Mouse (Mus musculus) MN1 (cell line): ENCODE measurements around the gene Ola1.
A peak's percentile ranks its signal among the peaks of the same experiment; 100 is the strongest.

Experiments used
- DNase-seq: peaks from one replicate; pipeline ENCODE4 v3.0.0-alpha.2; 2016; ENCODE audit warnings: low spot score

The Ola1 gene

GRCm38 (mm10) chr2:73218913-73219312 is at the start of gene Ola1:
Ola1 (minus strand) TSS chr2:73218924.
- no peak for DNase-seq

DNA sequence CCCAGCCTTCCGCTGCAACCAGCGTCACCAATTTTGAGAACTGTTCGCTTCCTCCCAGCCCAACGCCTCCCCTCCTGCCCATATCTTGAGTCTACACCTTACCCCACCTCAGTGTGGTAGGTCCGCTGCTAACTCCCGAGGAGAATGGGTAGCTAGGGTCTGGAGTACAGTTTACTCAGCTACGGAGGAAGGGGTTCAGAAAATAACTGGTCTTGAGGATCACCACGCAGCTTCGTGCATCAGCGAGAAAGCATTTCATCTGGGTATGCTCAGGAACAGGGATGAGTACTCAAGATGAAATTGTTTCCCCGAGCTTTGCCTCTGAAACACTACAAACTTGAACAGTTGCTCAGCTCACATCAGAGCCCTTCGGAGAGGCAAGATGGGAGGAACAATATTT is 49.6 kb upstream of the Ola1 start:
- DNase-seq = no peak

DNA sequence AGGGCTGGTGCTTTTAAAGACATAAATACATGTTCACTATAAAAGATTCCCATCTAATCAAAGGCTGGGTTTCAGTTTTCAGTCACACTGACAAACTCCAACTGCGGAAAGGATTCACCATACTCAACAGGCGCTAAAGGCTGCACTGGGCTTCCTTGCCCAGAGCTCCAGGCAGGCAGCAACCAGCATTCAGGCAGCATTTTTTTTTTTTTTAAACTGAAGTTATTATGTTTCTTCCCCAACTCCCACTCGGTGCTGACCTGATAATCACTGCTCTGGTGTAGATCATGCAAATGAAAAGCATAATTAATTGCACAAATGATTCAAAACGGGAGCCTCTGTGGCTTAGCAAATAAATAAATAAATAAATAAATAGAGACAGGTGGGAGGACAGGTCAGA is 49.1 kb upstream of the Ola1 start:
- no peak for DNase-seq

- peak; percentile 28 for DNase-seq
These were observed 48.5 kb upstream of the Ola1 start for GRCm38 (mm10) chr2:73267231-73267630.

DNA sequence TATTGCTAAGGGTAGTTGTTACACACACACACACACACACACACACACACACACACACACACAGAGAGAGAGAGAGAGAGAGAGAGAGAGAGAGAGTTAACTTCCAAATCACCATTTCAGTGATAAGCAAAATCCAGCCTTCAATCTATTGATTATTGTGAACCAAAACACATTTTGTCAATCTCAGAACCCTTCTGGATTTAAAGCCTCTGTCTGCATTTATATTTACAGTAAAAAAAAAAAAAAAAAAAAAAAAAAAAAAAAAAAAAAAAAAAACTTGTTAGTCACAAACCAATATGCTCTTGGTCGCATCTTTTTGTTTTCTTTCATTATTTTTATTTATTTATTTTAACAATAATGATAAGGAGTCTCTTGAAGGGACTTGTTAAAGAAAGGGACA is 47.9 kb upstream of the Ola1 start:
- DNase-seq = no peak

DNA sequence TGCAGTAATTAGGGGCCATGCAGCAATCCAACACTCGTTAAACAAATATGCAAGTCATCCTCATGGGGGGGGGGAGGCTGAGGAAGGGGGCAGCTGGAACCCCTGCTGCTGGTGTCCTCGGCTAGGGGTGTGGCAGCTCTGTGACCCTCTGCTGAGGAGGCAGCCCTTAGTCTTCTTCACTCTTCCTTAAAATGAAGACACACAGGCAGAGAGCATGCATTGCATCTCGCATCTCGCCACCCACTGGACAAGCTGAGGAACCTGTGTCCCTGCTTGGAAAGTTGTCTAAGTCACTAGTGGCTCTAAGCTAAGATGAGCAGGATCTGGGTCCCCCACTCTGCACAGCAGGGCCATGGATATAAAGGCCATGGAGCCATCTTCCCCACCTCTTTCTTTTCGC is 47.3 kb upstream of the Ola1 start:
- peak; percentile 49 for DNase-seq

DNA sequence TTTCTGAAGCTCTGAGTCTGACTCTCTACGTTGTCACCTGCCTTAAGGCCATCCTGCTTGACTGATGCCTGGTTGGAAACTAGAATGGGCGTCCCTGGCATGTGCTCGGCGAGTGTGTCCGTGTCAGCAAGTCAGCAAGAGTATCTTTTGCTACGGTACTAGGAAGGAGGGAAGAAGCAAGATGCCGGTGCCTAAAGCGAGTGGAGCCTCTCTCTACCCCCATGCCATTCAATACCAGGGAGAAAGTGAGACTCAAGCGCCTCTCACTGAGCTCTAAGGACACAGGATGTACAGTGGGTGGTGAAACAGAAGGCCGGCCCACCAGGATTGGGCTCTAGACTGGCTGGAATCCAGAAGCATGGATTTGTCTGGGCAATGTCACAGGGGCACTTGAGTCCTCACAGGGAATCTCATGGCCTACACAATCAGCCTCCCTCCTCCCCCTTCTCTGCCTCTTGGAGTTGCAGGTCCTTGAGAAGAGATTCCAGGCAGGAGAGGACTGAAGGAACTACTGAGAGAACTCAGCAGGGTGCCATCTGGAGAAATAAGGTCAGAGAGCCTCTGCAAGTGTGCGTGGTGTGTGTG is 46.0 kb upstream of the Ola1 start:
- peak; percentile 81 for DNase-seq

DNA sequence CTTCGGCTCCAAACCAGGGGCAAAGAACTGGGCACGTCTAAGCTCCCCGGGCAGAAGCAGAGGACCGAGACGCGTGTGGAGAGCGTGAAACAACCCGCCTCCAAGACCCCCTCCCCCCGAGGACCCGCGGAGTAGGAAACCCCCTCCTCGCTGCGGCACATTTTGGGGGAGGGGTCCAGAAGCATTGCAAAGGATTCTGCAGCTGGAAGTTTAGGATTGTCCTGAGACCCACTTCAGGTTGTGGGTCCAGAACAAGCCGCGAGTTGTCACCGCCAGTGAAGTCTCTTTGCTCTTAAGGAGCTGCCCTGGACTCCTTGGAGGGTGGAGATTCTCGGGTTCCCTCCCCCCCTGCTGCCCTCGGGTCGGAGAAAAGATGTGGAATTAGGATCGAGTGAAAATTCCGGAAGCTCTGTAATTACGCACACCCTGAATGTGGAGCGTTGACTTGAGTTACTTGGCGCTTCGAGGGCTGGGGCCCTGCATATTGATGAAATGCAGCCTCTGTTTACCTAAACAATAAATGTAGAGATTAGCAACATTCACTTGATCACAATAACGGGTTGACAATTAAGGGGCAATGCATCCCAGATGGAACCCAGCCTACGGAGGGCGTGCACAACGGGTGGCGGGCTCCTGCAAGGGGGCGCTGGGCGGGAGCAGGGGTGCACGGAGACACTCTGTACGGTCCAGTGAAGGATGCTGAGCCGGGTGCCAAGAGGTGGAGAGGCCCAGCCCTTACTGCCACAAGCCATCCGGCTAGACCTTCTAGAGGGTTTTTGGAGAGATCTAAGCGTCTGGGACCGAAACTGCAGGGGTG is 45.3 kb upstream of the Ola1 start:
- peak; percentile 87 for DNase-seq

DNA sequence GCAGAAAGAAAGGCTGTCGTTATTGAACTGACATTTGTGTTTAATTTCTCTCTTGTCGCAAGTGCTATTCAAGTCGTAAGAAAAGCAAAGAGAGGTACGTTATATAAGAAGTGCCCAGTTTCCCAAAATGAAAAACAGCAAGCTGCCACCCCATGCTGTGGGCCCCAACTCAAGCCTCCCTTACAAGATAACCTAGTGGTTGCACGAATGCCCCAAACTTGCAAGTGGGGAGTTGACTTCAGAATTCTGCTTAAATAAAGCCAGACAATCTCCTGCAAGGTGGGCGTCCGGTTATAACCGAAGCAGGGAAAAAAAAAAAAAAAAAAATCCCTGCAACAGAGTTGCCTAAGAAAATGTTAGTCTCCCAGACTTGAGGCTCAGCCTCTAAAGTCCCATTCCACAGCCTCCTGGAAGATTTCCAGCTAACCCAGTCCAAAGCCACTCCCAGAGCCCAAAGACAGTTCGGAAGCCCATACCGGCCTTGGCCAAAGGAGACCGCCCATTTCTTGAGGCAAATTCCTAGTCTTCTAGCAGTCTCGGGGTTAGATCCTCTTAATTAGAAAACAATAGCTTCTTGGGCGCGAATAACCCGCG is 44.5 kb upstream of the Ola1 start:
- peak; percentile 72 for DNase-seq

GRCm38 (mm10) chr2:73248701-73249100 is 30.0 kb upstream of the Ola1 start:
- no peak for DNase-seq

DNA sequence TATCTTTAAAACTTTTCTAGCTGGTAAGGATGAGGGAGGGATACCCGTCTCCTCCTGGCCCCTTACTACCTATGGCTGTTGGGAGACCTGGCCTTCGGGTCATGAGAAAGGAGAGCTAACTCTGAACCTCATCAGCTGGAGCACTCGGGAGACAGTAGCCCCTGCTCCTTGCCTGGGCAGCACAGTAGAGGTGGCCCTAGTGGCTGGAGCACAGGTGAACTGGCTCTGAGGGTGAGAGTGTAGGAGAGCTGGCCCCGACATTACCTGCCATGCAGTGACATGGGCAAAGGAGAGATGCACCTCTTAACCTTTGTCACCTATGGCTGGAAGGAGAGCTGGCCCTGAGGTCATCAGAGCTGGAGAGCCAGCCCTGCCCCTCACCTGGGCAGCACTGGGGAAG is 22.6 kb upstream of the Ola1 start:
- no peak for DNase-seq

DNA sequence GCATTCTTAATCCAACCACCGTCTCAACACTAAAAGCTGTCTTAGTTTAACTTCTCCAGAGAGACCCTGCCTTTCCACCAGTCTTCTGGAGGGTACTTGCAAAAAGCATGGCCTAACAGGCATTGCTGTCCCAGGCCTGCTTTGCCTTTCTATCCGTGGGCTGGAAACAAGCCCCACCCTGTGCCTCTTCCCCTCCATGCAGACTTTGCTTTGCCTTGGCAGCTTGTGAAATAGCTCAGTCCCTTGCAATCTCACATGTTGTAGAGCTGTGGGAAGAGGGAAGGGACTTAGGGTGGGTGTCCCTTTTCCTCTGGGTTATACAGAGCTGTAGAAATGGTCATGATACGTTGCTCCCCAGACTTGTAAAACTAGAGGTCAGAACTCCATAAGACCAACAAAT is 12.4 kb upstream of the Ola1 start:
- DNase-seq = no peak

- peak; percentile 96 for DNase-seq
These were observed 4.7 kb downstream of the Ola1 start for GRCm38 (mm10) chr2:73213871-73214659.

DNA sequence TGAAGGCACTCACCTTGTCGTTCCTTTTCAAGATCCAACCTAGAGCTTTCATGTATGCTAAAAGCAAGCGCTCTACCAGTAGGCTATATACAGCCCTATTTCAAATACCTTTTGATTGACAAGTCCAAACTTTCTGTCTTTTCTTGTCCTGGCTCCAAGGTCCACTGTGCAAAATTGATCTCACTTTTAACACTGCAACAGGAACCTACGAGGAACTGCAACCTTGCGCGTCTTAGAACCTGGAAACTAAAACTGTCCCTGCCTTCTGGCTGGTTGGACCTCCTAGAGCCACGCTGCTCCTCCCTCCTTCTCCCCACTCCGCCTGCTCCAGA is 5.2 kb downstream of the Ola1 start:
- no peak for DNase-seq

DNA sequence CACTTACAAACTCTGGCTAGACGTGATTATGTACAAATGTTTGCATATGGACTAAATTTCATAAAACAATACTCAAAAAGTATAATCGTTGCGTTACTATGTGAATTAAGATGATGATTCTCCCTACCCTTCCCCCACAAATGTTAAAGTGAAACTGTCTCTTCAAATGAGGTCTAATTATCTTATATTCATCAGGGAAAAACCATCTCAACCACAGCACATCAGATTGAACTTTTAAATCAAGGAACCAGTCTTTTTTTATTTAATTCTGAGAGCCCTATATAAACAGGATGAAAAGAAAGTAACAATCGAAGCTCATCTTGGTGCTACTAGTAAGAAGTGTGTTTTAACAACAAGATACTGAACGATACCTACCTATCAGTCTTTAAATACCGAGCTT is 14.4 kb downstream of the Ola1 start:
- no peak for DNase-seq

GRCm38 (mm10) chr2:73188488-73188887 is 30.2 kb downstream of the Ola1 start:
- peak; percentile 38 for DNase-seq

DNA sequence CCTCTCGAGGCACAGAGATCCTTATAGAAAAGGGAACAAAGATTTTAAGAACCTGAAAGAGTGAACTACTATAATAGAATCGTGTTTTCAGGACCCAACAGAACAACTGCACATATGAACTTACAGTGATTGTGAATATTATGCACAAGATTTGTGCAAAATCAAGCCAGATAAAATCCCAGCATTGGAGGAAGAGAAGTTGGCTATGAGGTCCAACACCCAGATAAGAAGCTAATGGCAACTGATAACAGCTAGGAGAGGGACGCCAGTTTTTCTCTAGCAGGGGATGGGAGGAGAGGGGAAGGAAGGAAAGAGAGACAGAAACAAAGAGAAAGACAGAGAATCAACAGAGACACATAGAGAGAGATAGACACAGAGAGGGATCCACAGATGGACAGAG is 33.5 kb downstream of the Ola1 start:
- DNase-seq = no peak

DNA sequence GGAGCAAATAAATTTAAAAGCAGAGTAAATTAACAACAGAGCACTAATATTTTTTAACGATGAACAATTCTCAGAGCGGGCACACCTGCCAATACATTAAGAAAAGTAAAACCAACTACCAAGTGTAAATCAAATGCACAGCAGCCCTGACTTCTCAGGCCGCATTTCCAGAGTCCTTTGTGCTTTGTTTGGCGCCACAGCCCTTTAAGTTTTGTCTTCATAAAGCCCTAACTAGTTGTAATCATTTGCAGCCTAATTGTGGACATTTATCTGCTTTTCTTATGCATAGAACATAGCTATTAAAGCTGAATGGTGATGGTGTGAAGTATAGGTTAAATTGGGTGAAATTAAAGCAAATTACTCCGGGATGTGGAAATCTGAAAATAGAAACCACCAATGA is 49.2 kb downstream of the Ola1 start:
- DNase-seq = no peak

DNA sequence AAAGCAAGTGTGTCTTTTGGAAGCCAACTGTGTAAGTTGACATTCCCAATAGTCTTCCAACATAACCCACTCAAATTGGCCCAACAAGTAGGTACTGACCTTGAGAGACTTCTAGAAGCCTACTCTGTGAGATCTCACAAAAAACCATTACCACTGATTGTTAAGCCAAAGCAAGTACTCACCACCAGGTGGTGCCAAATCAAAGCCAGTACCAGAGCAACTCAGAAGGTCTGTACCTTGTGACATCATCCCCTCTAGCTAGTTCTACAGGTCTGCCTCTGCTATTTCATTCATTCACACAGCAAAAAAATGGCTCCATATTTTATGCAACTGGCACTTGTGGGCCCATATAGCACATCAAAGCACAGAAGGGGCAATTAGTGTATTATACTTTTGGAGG is 51.6 kb downstream of the Ola1 start:
- DNase-seq = peak; percentile 66

GRCm38 (mm10) chr2:73164666-73165065 is 54.1 kb downstream of the Ola1 start:
- no peak for DNase-seq

GRCm38 (mm10) chr2:73160772-73161171 is 58.0 kb downstream of the Ola1 start:
- no peak for DNase-seq

DNA sequence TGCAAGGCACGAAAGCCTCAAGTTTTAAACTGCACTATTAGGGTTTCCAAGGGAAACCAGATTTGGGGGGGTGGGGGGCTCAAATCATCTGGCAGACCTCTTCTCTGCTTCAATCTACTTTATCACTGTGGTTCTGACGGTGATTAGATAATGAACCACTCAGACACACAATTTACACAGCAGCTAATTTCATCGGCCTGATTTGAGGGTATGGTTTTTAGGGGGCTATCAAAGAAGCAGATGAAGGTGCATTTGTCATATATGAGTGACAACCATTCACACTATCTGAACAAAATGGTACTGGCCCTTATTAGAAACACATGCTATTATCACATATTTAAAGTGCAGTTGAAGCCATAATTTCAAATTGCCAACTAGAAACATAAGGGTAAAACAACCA is 61.5 kb downstream of the Ola1 start:
- no peak for DNase-seq

- DNase-seq = peak; percentile 65
These were observed 68.2 kb downstream of the Ola1 start for GRCm38 (mm10) chr2:73150526-73150925.
